Mouse (Mus musculus): ENCODE results near the gene Dennd1a.

GRCm38 (mm10) chr2:38291526-38291925, 4.3 kb upstream of the Dennd1a start:
- TF ChIP-seq POLR2A (IDR thresholded peaks at IDR 0.05; ENCODE audit: insufficient read depth, low read length): no peak
- TF ChIP-seq CTCF (IDR thresholded peaks at IDR 0.05; ENCODE audit: low read depth, low read length): no peak
- TF ChIP-seq EP300 (IDR thresholded peaks at IDR 0.05; ENCODE audit: insufficient read depth, low read depth, low read length): no peak

All from ES-Bruce4 (cell line).